Mouse (Mus musculus): ENCODE measurements at regions not wholly inside any gene's neighbourhood (a gene's known extent, or its start where the extent isn't known, plus 50 kb on each side); places are given as distances from the start of the nearest gene placed in this dataset.
A peak's percentile ranks its signal among the peaks of the same experiment; 100 is the strongest.

- DNase-seq (ENCODE audit: low read depth) = no peak
These were observed 54.5 kb upstream of the Meis1 start for GRCm38 (mm10) chr11:19073265-19073664.

- DNase-seq (ENCODE audit: low read depth) = no peak
These were observed 55.2 kb upstream of the Meis1 start for GRCm38 (mm10) chr11:19073887-19074564.

- DNase-seq (ENCODE audit: low read depth) = no peak
These were observed 72.5 kb upstream of the Meis1 start for GRCm38 (mm10) chr11:19091101-19091857.

GRCm38 (mm10) chr11:19092967-19093745 lies 74.4 kb upstream of the Meis1 start:
- DNase-seq (ENCODE audit: low read depth) = no peak

GRCm38 (mm10) chr11:19093749-19094148 lies 75.0 kb upstream of the Meis1 start:
- no peak for DNase-seq (ENCODE audit: low read depth)

GRCm38 (mm10) chr11:19094183-19094582 lies 75.4 kb upstream of the Meis1 start:
- no peak for DNase-seq (ENCODE audit: low read depth)

- DNase-seq (ENCODE audit: low read depth) = no peak
These were observed 84.3 kb upstream of the Meis1 start for GRCm38 (mm10) chr11:19102981-19103568.

GRCm38 (mm10) chr11:19107180-19107579 lies 88.4 kb upstream of the Meis1 start:
- DNase-seq (ENCODE audit: low read depth) = no peak

- no peak for DNase-seq (ENCODE audit: low read depth)
These were observed 90.3 kb upstream of the Meis1 start for GRCm38 (mm10) chr11:19109055-19109454.

GRCm38 (mm10) chr11:19111916-19112575 lies 93.3 kb upstream of the Meis1 start:
- peak; percentile 74 for DNase-seq (ENCODE audit: low read depth)

- no peak for DNase-seq (ENCODE audit: low read depth)
These were observed 98.3 kb upstream of the Meis1 start for GRCm38 (mm10) chr11:19117121-19117520.

- DNase-seq (ENCODE audit: low read depth) = no peak
These were observed 99.5 kb upstream of the Meis1 start for GRCm38 (mm10) chr11:19118258-19118657.

- no peak for DNase-seq (ENCODE audit: low read depth)
These were observed 101.4 kb upstream of the Meis1 start for GRCm38 (mm10) chr11:19119927-19120827.

- no peak for DNase-seq (ENCODE audit: low read depth)
These were observed 102.1 kb upstream of the Meis1 start for GRCm38 (mm10) chr11:19120871-19121270.

- DNase-seq (ENCODE audit: low read depth) = no peak
These were observed 116.7 kb upstream of the Meis1 start for GRCm38 (mm10) chr11:19135375-19136050.

- peak; percentile 16 for DNase-seq (ENCODE audit: low read depth)
These were observed 119.6 kb upstream of the Meis1 start for GRCm38 (mm10) chr11:19138423-19138822.

GRCm38 (mm10) chr11:19138831-19139230 lies 120.0 kb upstream of the Meis1 start:
- DNase-seq (ENCODE audit: low read depth) = no peak

- no peak for DNase-seq (ENCODE audit: low read depth)
These were observed 124.6 kb upstream of the Meis1 start for GRCm38 (mm10) chr11:19143267-19144000.

GRCm38 (mm10) chr11:19144506-19144905 lies 125.7 kb upstream of the Meis1 start:
- DNase-seq (ENCODE audit: low read depth) = no peak
